Comparison of ENCODE assay signal across 23 mouse cellular contexts in the genomic region with DNA sequence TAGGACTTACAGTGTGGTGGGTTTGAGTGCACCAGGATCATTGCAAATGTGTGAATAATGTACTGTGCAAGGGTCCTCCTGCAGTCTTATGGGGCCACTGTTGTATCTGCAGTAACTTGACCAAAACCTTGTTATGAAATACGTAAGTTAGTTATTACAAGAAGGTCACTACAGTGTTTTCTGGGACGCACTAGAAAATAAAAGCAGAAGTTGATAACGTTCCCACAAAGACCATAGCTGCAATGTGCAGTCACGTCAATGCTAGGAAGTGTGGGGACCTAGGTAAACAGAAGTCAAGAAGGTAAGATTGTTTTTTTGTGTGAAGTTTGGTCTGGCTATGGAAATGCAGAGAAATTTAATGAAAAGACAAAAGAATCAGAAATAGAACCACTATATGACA. TPM values are rescaled to one million over a fixed set of nuclear protein-coding genes. Genes with fewer than 3 reads are reported as not detected.
"Had no signal": no experiment of that assay in that cellular context is flagged by ENCODE, and none has a peak within 500 bp of the region (broad histone marks: within the 10 kb centered on the region; RNA-seq: fewer than 3 reads in every experiment).

No protein-coding gene starts in this region.

- H3K27ac ChIP-seq: kidney, postnatal 0 days; layer of hippocampus, adult 2 months; limb, embryonic 13.5 days; liver, embryonic 12.5 days; liver, embryonic 15.5 days; lung, embryonic 15.5 days; midbrain, embryonic 10.5 days; neural tube, embryonic 13.5 days; stomach, embryonic 15.5 days had no signal

- H3K36me3 ChIP-seq: limb, embryonic 13.5 days; liver, embryonic 12.5 days; liver, embryonic 15.5 days; lung, embryonic 15.5 days; midbrain, embryonic 10.5 days; neural tube, embryonic 13.5 days; stomach, embryonic 15.5 days had no signal

- ATAC-seq: intestine, embryonic 16.5 days; liver, embryonic 12.5 days had no signal

- DNase-seq: kidney, adult 18-20 months; kidney, postnatal 25 days; layer of hippocampus, adult 9-11 months; liver; lung, adult 18-20 months; lung, postnatal 10 days; lung, postnatal 4 days; midbrain, embryonic 14.5 days; right cerebral cortex, postnatal 25 days; spleen, adult 18-20 months; thymus, postnatal 36 days had no signal

- H3K4me1 ChIP-seq: limb, embryonic 13.5 days; liver, embryonic 12.5 days; liver, embryonic 15.5 days; lung, embryonic 15.5 days; midbrain, embryonic 10.5 days; neural tube, embryonic 13.5 days; stomach, embryonic 15.5 days had no signal

- H3K27me3 ChIP-seq: limb, embryonic 13.5 days; liver, embryonic 12.5 days; liver, embryonic 15.5 days; lung, embryonic 15.5 days; megakaryocyte, embryonic 14.5 days; neural tube, embryonic 13.5 days; stomach, embryonic 15.5 days had no signal

- H3K9ac ChIP-seq: limb, embryonic 13.5 days; liver, embryonic 12.5 days; liver, embryonic 15.5 days; lung, embryonic 15.5 days; neural tube, embryonic 13.5 days; stomach, embryonic 15.5 days had no signal

- H3K4me3 ChIP-seq: layer of hippocampus, adult 2 months; limb, embryonic 13.5 days; liver, embryonic 12.5 days; liver, embryonic 15.5 days; lung, embryonic 15.5 days; megakaryocyte, embryonic 14.5 days; midbrain, embryonic 10.5 days; myocyte; neural tube, embryonic 13.5 days; stomach, embryonic 15.5 days had no signal

- H3K9me3 ChIP-seq: limb, embryonic 13.5 days; liver, embryonic 12.5 days; liver, embryonic 15.5 days; lung, embryonic 15.5 days; megakaryocyte, embryonic 14.5 days; midbrain, embryonic 10.5 days; neural tube, embryonic 13.5 days; stomach, embryonic 15.5 days had no signal

RNA-seq across cellular contexts. Expression of a gene that starts 22.5 kb away (rescaled TPM):
- polyA plus RNA-seq: myocyte had no signal

RNA-seq across cellular contexts. Expression of a gene that starts 50.1 kb away (rescaled TPM):
- polyA plus RNA-seq: myocyte had no signal
